In genomic region chr4:53117610-53118009, GRCm38 (mm10) we compare ENCODE assay signal across 10 mouse cellular contexts. TPM values are rescaled to one million over a fixed set of nuclear protein-coding genes. Genes with fewer than 3 reads are reported as not detected.
DNase-seq lines count a peak whose midpoint lies in the region; TF ChIP-seq lines count a peak whose summit lies in the region.
"Had no signal": no experiment of that assay in that cellular context is flagged by ENCODE, and none has a peak within 500 bp of the region (broad histone marks: within the 10 kb centered on the region; RNA-seq: fewer than 3 reads in every experiment).

No protein-coding gene starts in this region.

- peaks cover 16 to 74% of the 10 kb centered on the region in 2 experiments for H3K36me3 ChIP-seq in MEL (ENCODE audit: control insufficient read depth in 1 of 2, insufficient read depth in 2 of 2, low read length in 2 of 2)
- H3K36me3 ChIP-seq: hindbrain, embryonic 12.5 days had no signal

- no peak overlapping the region for H3K9ac ChIP-seq in MEL (ENCODE audit: control insufficient read depth, low read depth, low read length, poor library complexity, severe bottlenecking)
- H3K9ac ChIP-seq: embryonic facial prominence, embryonic 15.5 days; hindbrain, embryonic 12.5 days had no signal

- no peak for TF ChIP-seq POLR2A in MEL (IDR thresholded peaks at IDR 0.05; ENCODE audit: control insufficient read depth in 1 of 2, insufficient read depth in 1 of 2, low read depth in 1 of 2, low read length in 2 of 2, poor library complexity in 1 of 2)

- peaks cover 52 to 61% of the 10 kb centered on the region in 2 experiments for H3K4me1 ChIP-seq in MEL (ENCODE audit: control insufficient read depth in 1 of 2, insufficient read depth in 2 of 2, low read length in 2 of 2)

- H3K27me3 ChIP-seq in MEL (ENCODE audit: control insufficient read depth in 1 of 2, insufficient read depth in 2 of 2, low read length in 2 of 2): no peaks in the 10 kb centered on the region
- H3K27me3 ChIP-seq: embryonic facial prominence, embryonic 15.5 days; hindbrain, embryonic 12.5 days had no signal

- no peak for TF ChIP-seq EP300 in MEL (IDR thresholded peaks at IDR 0.05; ENCODE audit: low read depth in 1 of 2, low read length in 2 of 2)

- intact Hi-C loops in left cerebral cortex, adult 2 months (cut with DNase I): loop anchor here (2.0 to 5.0 kb wide), 2 partner anchors 80 to 477 kb away; no protein-coding TSS in a partner anchor
- intact Hi-C loops in left cerebral cortex, postnatal 14 days (cut with DNase I): loop anchor here (5.0 kb wide), 1 partner anchor 40 kb away; the partner anchor contains the start of gene Abca1

- no peak overlapping the region for H3K27ac ChIP-seq in left cerebral cortex, adult 2 months
- 0 out of 2 replicates have a peak overlapping the region, but pooled peaks have one; percentile 10 for H3K27ac ChIP-seq in MEL (ENCODE audit: control insufficient read depth, low read depth, low read length)
- H3K27ac ChIP-seq: embryonic facial prominence, embryonic 15.5 days; hindbrain, embryonic 12.5 days had no signal

- DNase-seq in cerebellum, adult 18-20 months: peak; percentile 31 to 35
- no peak for DNase-seq in cerebellum, adult 9-11 months
- DNase-seq in left cerebral cortex, adult 2 months (ENCODE audit: extremely low spot score in 1 of 2, low spot score in 2 of 2): no peak
- no peak for DNase-seq in left cerebral cortex, postnatal 14 days (ENCODE audit: low spot score in 2 of 2)
- peak; percentile 60 for DNase-seq in MEL (ENCODE audit: low read depth, low spot score)
- peak; percentile 35 to 56 for DNase-seq in kidney, postnatal 25 days
- DNase-seq in ovary, postnatal 36 days (ENCODE audit: low spot score): no peak
- no peak for DNase-seq in spleen, postnatal 4 days (ENCODE audit: low spot score in 2 of 2)

- no peak overlapping the region for H3K4me3 ChIP-seq in left cerebral cortex, adult 2 months
- no peak overlapping the region for H3K4me3 ChIP-seq in MEL (ENCODE audit: control insufficient read depth in 1 of 2, insufficient read depth in 1 of 2, low read depth in 2 of 2, low read length in 2 of 2)
- H3K4me3 ChIP-seq: embryonic facial prominence, embryonic 15.5 days; hindbrain, embryonic 12.5 days had no signal

- TF ChIP-seq CTCF in left cerebral cortex, adult 2 months (IDR thresholded peaks at IDR 0.05): peak; percentile 61
- TF ChIP-seq CTCF in MEL (IDR thresholded peaks at IDR 0.05 in 2 of 3, conservative IDR thresholded peaks at IDR 0.05 in 1 of 3; ENCODE audit: control insufficient read depth in 1 of 3, insufficient read depth in 1 of 3, low read depth in 2 of 3, low read length in 3 of 3, poor library complexity in 1 of 3, severe bottlenecking in 1 of 3): peak; percentile 39 to 81 (median 78)

- TF ChIP-seq RAD21 in MEL (IDR thresholded peaks at IDR 0.05; ENCODE audit: low read depth, low read length): peak; percentile 77

- no peaks in the 10 kb centered on the region; the same call in 1 of the 2 replicates for H3K79me2 ChIP-seq in MEL (ENCODE audit: control insufficient read depth, insufficient read depth, low read length, poor library complexity)

- no peaks in the 10 kb centered on the region for H3K9me3 ChIP-seq in MEL (replicated peaks; ENCODE audit: insufficient read depth, low read length)
- H3K9me3 ChIP-seq: embryonic facial prominence, embryonic 15.5 days; hindbrain, embryonic 12.5 days had no signal

TF ChIP-seq in MEL, 35 proteins besides CTCF, POLR2A, EP300 and RAD21:
- no peak for TF ChIP-seq BHLHE40 (IDR thresholded peaks at IDR 0.05; ENCODE audit: borderline replicate concordance, low read depth, low read length)
- no peak for TF ChIP-seq MYB (IDR thresholded peaks at IDR 0.05; ENCODE audit: low read depth, low read length)
- no peak for TF ChIP-seq SIN3A (IDR thresholded peaks at IDR 0.05; ENCODE audit: low read length)
- TF ChIP-seq GABPA (IDR thresholded peaks at IDR 0.05; ENCODE audit: low read depth, low read length): no peak
- TF ChIP-seq ETS1 (IDR thresholded peaks at IDR 0.05; ENCODE audit: low read depth, low read length): no peak
- TF ChIP-seq ELF1 (IDR thresholded peaks at IDR 0.05; ENCODE audit: low read depth, low read length): no peak
- TF ChIP-seq MAX (IDR thresholded peaks at IDR 0.05; ENCODE audit: low read length): no peak
- no peak for TF ChIP-seq E2F4 (IDR thresholded peaks at IDR 0.05; ENCODE audit: borderline replicate concordance, low read depth, low read length)
- TF ChIP-seq SMC3 (IDR thresholded peaks at IDR 0.05; ENCODE audit: low read depth, low read length): peak; percentile 92
- TF ChIP-seq TBP (IDR thresholded peaks at IDR 0.05; ENCODE audit: low read depth, low read length): no peak
- no peak for TF ChIP-seq MAZ (IDR thresholded peaks at IDR 0.05; ENCODE audit: low read depth, low read length)
- no peak for TF ChIP-seq USF1 (IDR thresholded peaks at IDR 0.05; ENCODE audit: low read depth, low read length)
- TF ChIP-seq USF2 (IDR thresholded peaks at IDR 0.05; ENCODE audit: borderline replicate concordance in 1 of 2, insufficient read depth in 1 of 2, low read depth in 1 of 2, low read length in 2 of 2): no peak
- peak; percentile 80 for TF ChIP-seq ZC3H11A (IDR thresholded peaks at IDR 0.05; ENCODE audit: low read depth, low read length)
- no peak for TF ChIP-seq CHD1 (IDR thresholded peaks at IDR 0.05; ENCODE audit: low read depth, low read length)
- no peak for TF ChIP-seq CHD2 (IDR thresholded peaks at IDR 0.05; ENCODE audit: low read length)
- no peak for TF ChIP-seq MYC (IDR thresholded peaks at IDR 0.05; ENCODE audit: low read depth, low read length)
- TF ChIP-seq ZNF384 (IDR thresholded peaks at IDR 0.05; ENCODE audit: low read depth, low read length): no peak
- no peak for TF ChIP-seq POLR2AphosphoS2 (IDR thresholded peaks at IDR 0.05; ENCODE audit: low read length)
- TF ChIP-seq NELFE (IDR thresholded peaks at IDR 0.05; ENCODE audit: low read depth, low read length): no peak
- no peak for TF ChIP-seq KAT2A (conservative IDR thresholded peaks at IDR 0.05; ENCODE audit: low read depth, low read length)
- TF ChIP-seq TAL1 (IDR thresholded peaks at IDR 0.05; ENCODE audit: low read length): peak; percentile 31
- no peak for TF ChIP-seq MAFK (IDR thresholded peaks at IDR 0.05; ENCODE audit: borderline replicate concordance, low read depth, low read length)

RNA-seq across cellular contexts. Expression of gene Abca1, which starts 42.1 kb away (rescaled TPM):
- total RNA-seq in left cerebral cortex, adult 2 months (2021): 10 to 100 TPM; 17.0 to 19.5 TPM
- total RNA-seq in left cerebral cortex, postnatal 14 days (2021): 10 to 100 TPM; 23.2 to 23.5 TPM
- total RNA-seq in MEL (2012; rRNA removed): 8.4 and 10.8 TPM in 2 replicates
- polyA plus RNA-seq in MEL (2012; ENCODE audit: insufficient read depth in 1 of 2, insufficient read length in 2 of 2, low read depth in 1 of 2, low replicate concordance in 2 of 2, missing spikeins in 1 of 2): 1 to 10 TPM in 1 of 2 experiments, not detected in 1; 9.0 TPM

Comparison
In these comparisons a context has a peak if more than half of its experiments do, and no peak if none do; other contexts are left out.
1. DNase-seq: peak in cerebellum, adult 18-20 months (2 of 2), MEL (single experiment) and kidney, postnatal 25 days (2 of 2); none in cerebellum, adult 9-11 months (single experiment), left cerebral cortex, adult 2 months (0 of 2), left cerebral cortex, postnatal 14 days (0 of 2), ovary, postnatal 36 days (single experiment) and spleen, postnatal 4 days (0 of 2).